Mouse (Mus musculus) ovary, postnatal 10 days (tissue): ENCODE results near the gene Ccdc173.
A peak's percentile ranks its signal among the peaks of the same experiment; 100 is the strongest.

ENCODE experiments used
- DNase-seq: peaks from one replicate; pipeline ENCODE4 v3.0.0; 2022; ENCODE audit warnings: low spot score

The Ccdc173 gene

GRCm38 (mm10) chr2:69788974-69789373, 401 bp downstream of the Ccdc173 start:
- no peak for DNase-seq

GRCm38 (mm10) chr2:69778836-69779177, 10.6 kb downstream of the Ccdc173 start:
- DNase-seq = no peak

DNA sequence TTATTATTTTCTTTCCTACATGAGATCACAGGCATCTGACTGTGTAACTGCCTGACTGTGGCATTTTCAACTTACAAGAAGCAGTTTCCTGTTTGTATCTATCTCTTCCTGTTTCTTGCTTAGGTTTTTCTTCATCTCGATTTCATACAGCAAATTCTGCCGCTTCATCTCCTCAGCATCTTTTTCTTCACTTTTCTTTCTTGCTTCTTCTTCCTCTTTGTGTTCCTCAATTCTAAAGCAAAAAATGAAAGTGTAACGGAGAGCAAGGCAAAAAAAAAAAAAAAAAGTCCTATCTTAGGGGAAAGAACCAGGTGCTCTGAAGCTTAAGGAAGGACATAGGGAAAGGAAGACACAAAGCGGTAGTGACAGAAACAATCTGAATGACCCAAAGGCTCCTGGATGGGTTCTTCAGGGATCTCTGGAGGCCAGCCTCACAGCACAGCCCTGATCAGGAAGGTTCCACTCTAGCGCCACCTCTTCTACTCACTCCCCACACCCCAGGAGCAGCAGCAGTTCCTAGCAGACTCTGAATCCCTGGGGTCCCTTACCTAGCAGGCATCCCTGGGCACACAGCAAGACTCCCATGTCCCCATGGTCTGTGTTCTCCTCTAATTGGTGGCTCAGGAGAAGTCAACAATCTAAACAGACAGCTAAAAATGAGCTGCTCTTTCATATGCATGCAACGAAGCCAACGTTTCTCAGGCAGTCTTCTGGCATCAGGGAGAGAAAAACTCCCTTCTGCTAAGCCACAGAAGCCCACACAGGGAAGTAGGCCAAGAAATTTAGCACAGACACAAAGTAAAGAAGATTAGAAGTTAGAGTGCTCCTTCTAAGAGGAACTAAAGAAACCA, 11.2 kb downstream of the Ccdc173 start:
- no peak for DNase-seq

GRCm38 (mm10) chr2:69773331-69773730, 16.0 kb downstream of the Ccdc173 start:
- no peak for DNase-seq

- no peak for DNase-seq
Measured at GRCm38 (mm10) chr2:69764716-69765115, 24.7 kb downstream of the Ccdc173 start.

GRCm38 (mm10) chr2:69763340-69763739, 26.0 kb downstream of the Ccdc173 start:
- DNase-seq = no peak

DNA sequence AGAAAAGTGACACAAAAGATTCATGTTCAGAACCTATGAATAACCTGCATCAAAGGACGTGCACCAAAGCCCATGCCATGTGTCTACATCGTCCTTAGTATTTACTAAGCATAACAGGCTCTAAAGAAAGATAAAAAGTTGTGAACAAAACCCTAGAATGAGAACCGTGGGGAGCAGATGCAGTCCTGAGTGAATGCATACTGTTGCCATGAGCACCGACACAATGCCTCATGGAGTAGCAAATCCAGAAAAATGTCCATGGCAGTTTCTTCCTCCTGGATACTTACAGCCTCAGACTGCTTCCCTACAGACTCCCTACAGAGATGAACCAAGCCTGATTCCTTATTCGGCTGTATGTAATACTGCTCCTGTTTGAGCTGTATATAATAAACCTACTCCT, 28.4 kb downstream of the Ccdc173 start:
- DNase-seq = no peak

DNA sequence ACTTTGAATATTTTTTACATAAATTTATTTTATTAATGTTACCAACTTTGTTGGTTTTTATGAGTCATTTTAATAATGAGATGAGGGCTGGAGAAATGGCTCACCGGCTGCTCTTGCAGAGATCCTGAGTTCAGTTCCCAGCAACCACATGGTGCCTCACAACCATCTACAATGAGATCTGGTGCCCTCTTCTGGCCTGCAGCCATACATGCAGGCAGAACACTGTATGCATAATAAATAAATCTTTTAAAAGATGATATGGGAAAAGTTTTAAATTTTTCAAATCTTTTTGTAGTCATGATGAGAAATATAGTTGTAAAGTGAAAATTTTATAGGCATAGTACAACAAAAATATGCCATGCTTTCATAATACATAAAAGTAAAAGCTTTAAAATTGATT, 44.3 kb downstream of the Ccdc173 start:
- no peak for DNase-seq

- DNase-seq = no peak
Measured at GRCm38 (mm10) chr2:69723519-69723825, 65.9 kb downstream of the Ccdc173 start.

DNA sequence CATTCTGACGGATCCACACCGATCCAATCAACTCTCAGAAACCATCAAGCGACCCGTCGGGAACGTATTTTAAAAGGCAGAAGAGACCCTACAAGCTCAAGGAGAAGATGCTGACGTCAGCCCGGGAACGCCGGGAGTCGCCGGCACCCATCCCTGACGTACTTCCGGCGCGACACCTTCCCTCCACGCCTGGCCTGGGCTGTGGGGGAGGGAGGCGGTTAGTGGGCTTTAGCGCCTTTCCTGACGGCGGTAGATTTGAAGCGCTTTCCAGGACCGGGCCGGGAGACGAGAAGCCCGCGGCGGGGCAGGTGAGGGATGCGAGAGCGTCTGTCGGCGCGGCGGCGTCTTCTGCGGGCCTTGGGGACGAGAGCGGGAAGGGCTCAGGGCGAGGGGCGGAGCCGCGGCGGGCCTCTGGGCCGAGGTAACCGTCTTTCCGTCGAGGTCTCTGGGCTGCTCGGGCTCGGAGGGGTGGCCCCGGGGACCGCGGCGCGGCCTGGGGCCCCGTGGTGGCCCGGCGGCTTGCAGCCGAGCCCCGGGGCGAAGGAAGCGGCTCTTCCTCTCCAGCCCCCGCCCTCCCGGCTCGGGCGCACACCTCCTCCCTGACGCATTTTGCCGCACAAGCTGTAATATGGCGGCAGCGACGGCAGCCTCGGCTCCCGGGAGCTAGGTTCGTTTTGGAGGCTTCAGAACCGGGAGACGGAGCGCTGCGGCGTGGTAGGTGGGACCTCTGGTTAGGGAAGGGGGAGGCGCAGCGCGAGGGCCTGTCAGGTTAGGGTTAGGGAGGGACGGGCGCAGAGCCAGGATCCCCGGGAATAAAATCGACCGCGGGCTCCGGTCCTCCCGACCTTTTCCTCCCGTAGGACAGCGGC, 66.5 kb downstream of the Ccdc173 start:
- peak; percentile 91 for DNase-seq

DNA sequence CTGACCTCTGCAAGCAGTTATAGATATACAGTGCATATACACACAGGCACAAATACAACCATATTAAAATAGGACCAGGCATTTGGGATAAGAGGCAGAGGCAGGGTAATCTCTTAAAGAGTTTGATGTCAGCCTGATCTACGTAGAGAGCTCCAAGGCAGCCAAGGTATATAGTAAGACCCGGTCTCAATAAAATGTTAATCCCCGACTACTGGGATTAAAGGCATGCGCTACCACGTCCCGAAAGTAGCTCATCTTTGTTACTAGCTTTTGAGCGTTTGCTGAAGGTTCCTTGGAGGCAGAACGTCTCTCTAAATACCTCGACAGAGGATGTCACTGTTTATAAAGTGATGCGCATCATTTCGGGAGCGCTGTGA, 67.1 kb downstream of the Ccdc173 start, which contains the start of gene Ppig:
Gene Ppig, plus strand, starts transcription at position 273 of the 377 bp plus-strand sequence.
- DNase-seq = peak; percentile 5

- no peak for DNase-seq
Measured at GRCm38 (mm10) chr2:69719121-69719520, 70.3 kb downstream of the Ccdc173 start.

- DNase-seq = no peak
Measured at GRCm38 (mm10) chr2:69716483-69716882, 72.9 kb downstream of the Ccdc173 start.

- no peak for DNase-seq
Measured at GRCm38 (mm10) chr2:69714126-69714525, 75.2 kb downstream of the Ccdc173 start.

DNA sequence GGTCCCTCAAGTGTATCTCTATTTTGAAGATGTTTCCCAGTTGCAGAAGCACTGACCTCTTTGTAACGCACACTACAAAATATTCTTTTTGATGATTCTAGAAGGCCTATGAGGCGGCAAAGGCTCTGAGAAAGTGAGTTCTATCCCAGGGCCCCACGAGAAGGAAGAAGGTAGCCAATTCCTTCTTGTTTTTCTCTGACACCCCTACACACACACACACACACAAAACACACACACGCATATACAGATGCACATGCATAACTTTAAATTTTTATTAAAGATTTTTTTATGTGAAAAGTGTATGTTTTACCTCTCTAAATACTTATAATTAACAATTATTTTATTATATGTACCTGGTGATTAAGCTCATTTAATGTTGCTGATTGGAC, 75.8 kb downstream of the Ccdc173 start:
- DNase-seq = no peak

DNA sequence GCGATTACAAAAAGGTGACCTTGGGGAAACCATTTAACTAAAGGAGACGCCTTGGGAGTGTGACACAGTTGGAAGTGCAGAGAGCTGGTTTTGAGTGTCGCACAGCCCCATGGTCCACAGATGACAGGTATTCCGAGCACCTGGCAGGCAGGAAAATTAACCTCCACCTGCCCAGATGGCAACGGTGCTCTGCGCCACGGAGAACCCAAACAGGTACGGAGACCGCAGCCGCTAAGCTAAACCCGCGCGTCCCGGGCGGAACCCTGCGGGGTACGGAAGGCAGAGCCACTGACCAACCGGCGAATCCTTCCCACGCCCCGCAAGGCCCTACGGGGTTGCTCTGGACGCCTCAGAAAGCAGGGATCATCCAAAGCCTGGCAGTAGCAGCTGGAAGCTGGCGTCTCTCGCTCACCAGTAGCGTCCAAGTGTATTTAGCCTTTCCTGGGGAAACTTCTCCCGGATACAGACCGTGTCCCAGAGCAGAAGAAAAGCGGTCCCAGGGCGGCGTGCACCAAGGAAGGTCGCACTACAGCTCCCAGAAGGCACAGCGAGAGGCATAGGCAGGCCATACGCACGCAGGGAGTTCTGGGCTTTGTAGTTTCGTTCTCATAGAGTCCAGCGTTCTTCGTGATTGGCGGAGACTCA, 76.3 kb downstream of the Ccdc173 start, which contains the start of gene Fastkd1:
Gene Fastkd1, minus strand, starts transcription at position 536 of the 645 bp plus-strand sequence.
- DNase-seq = peak; percentile 57

GRCm38 (mm10) chr2:69712171-69712570, 77.2 kb downstream of the Ccdc173 start:
- no peak for DNase-seq
